In the genomic region with DNA sequence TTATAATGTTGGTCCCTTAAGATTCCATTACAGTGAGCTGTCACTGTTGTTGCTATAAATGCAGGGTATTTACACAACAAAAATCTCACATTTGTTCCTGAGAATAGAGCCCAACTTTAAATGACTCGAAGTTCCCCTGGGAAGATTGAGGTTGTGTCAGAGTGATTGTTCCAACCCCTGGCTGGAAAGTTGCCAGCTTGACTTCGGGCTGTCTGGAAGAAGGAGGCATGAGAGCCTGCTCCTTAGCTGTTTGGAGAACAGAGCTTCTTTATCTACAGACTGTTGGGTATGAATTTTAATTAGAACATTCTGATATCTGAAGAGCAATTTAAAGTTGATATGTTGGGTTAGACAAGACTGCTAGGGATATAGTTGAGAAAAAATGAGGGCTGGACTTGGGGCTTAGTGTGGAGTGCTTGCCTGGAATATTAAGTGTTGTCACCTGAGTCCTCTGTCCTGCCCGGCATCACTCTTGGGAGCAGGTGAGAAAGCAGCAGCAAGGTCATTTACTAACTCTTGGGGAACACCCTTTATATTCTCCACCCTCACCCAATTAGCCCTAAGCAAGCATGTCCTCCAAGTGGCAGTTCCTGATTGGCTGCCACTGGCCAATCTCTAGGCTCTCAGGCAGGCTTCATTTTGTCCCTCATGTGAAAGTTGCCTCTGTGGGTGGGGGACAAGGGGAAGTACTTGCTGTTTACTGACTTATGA, we compare ENCODE assay signal across 10 mouse cellular contexts.
A peak's percentile ranks its signal among the peaks of the same experiment; 100 is the strongest.
DNase-seq lines count a peak whose midpoint lies in the region; ATAC-seq and TF ChIP-seq lines count a peak whose summit lies in the region.
"Had no signal": no experiment of that assay in that cellular context is flagged by ENCODE, and none has a peak within 500 bp of the region (broad histone marks: within the 10 kb centered on the region; RNA-seq: fewer than 3 reads in every experiment).

No protein-coding gene starts in this region.

- ATAC-seq in heart, embryonic 14.5 days (ENCODE audit: insufficient number of reproducible peaks, insufficient read depth, low FRiP score, low read depth): no peak
- peak; percentile 30; the same call in 1 of the 2 replicates for ATAC-seq in heart, postnatal 0 days (ENCODE audit: insufficient read depth, low read depth)
- ATAC-seq in neural tube, embryonic 13.5 days (ENCODE audit: low read depth): 0 out of 2 replicates have a peak, but pooled peaks have one; percentile 32
- ATAC-seq in inflammation-experienced regulatory T-cells, adult 6 months: no peak

- H3K4me3 ChIP-seq in heart, embryonic 14.5 days (ENCODE audit: control insufficient read depth in 1 of 2, insufficient read depth in 1 of 2, low read depth in 1 of 2, low read length in 2 of 2): no peak overlapping the region
- H3K4me3 ChIP-seq in heart, postnatal 0 days (ENCODE audit: low read depth, low read length): no peak overlapping the region
- H3K4me3 ChIP-seq in neural tube, embryonic 13.5 days: no peak overlapping the region
- H3K4me3 ChIP-seq: liver, embryonic 15.5 days had no signal

- H3K27ac ChIP-seq in heart, embryonic 14.5 days (replicated peaks in 1 of 2; ENCODE audit: control insufficient read depth in 1 of 2, insufficient read depth in 1 of 2, low read depth in 2 of 2, low read length in 2 of 2): peak overlapping the region; percentile 55 to 61; a peak in 3 of 4 replicates
- H3K27ac ChIP-seq in heart, postnatal 0 days (ENCODE audit: low read depth): peak overlapping the region; percentile 1; the same call in 1 of the 2 replicates
- H3K27ac ChIP-seq in neural tube, embryonic 13.5 days (replicated peaks): 0 out of 2 replicates have a peak overlapping the region, but pooled peaks have one; percentile 33
- H3K27ac ChIP-seq: liver, embryonic 15.5 days had no signal

- no peak for DNase-seq in heart, adult 18-20 months
- peak; percentile 35 for DNase-seq in right cerebral cortex, postnatal 4 days
- no peak for DNase-seq in right cerebral cortex, postnatal 25 days
- DNase-seq in heart, postnatal 0 days (ENCODE audit: low spot score): no peak
- no peak for DNase-seq in urinary bladder, postnatal 14 days (ENCODE audit: low spot score)
- DNase-seq: kidney, adult 2 months had no signal

- H3K4me1 ChIP-seq in heart, embryonic 14.5 days (ENCODE audit: control insufficient read depth in 2 of 2, insufficient read depth in 2 of 2, low read length in 2 of 2): peaks cover 17 to 52% of the 10 kb centered on the region in 2 experiments
- peaks cover 43% of the 10 kb centered on the region for H3K4me1 ChIP-seq in heart, postnatal 0 days (ENCODE audit: control insufficient read depth, insufficient read depth)
- H3K4me1 ChIP-seq in neural tube, embryonic 13.5 days (replicated peaks): peaks cover 3% of the 10 kb centered on the region; the same call in 1 of the 2 replicates
- H3K4me1 ChIP-seq: liver, embryonic 15.5 days had no signal

- H3K36me3 ChIP-seq in heart, embryonic 14.5 days (ENCODE audit: control insufficient read depth, insufficient read depth, low read length): peaks cover 33% of the 10 kb centered on the region
- H3K36me3 ChIP-seq in heart, postnatal 0 days (replicated peaks; ENCODE audit: control insufficient read depth, insufficient read depth, low read length): peaks cover 6% of the 10 kb centered on the region; the same call in 1 of the 2 replicates
- no peaks in the 10 kb centered on the region for H3K36me3 ChIP-seq in neural tube, embryonic 13.5 days
- H3K36me3 ChIP-seq: liver, embryonic 15.5 days had no signal

- no peak overlapping the region for H3K9ac ChIP-seq in heart, embryonic 14.5 days (ENCODE audit: low read length)
- no peak overlapping the region for H3K9ac ChIP-seq in heart, postnatal 0 days (replicated peaks; ENCODE audit: low read depth, low read length)
- no peak overlapping the region for H3K9ac ChIP-seq in neural tube, embryonic 13.5 days
- H3K9ac ChIP-seq: liver, embryonic 15.5 days had no signal

- WGBS in heart, embryonic 14.5 days: 21% methylated on average over 3 of the region's 3 CpGs
- WGBS in heart, postnatal 0 days: 21% methylated on average over 3 of the region's 3 CpGs
- WGBS in neural tube, embryonic 13.5 days: 43% methylated on average over 3 of the region's 3 CpGs

- no peaks in the 10 kb centered on the region for H3K27me3 ChIP-seq in heart, embryonic 14.5 days (ENCODE audit: control insufficient read depth, insufficient read depth, low read length)
- no peaks in the 10 kb centered on the region for H3K27me3 ChIP-seq in heart, postnatal 0 days (ENCODE audit: control insufficient read depth, insufficient read depth, low read length)
- no peaks in the 10 kb centered on the region for H3K27me3 ChIP-seq in neural tube, embryonic 13.5 days
- H3K27me3 ChIP-seq: liver, embryonic 15.5 days had no signal

- no peak for TF ChIP-seq EP300 in heart, postnatal 0 days (IDR thresholded peaks at IDR 0.05; ENCODE audit: low read depth)

- no peak overlapping the region for H3K4me2 ChIP-seq in heart, embryonic 14.5 days (ENCODE audit: low read length)
- no peak overlapping the region for H3K4me2 ChIP-seq in heart, postnatal 0 days (ENCODE audit: low read depth, low read length)
- no peak overlapping the region for H3K4me2 ChIP-seq in neural tube, embryonic 13.5 days
- H3K4me2 ChIP-seq: liver, embryonic 15.5 days had no signal

- no peaks in the 10 kb centered on the region for H3K9me3 ChIP-seq in heart, embryonic 14.5 days (ENCODE audit: control insufficient read depth, low read length)
- H3K9me3 ChIP-seq in heart, postnatal 0 days (replicated peaks; ENCODE audit: control insufficient read depth, low read length): no peaks in the 10 kb centered on the region
- no peaks in the 10 kb centered on the region for H3K9me3 ChIP-seq in neural tube, embryonic 13.5 days
- H3K9me3 ChIP-seq: liver, embryonic 15.5 days had no signal

- TF ChIP-seq CTCF in heart, postnatal 0 days (IDR thresholded peaks at IDR 0.05; ENCODE audit: low read depth): no peak

Comparison
In these comparisons a context has a peak if more than half of its experiments do, and no peak if none do; other contexts are left out.
1. ATAC-seq: peak in heart, postnatal 0 days (single experiment) and neural tube, embryonic 13.5 days (single experiment); none in heart, embryonic 14.5 days (single experiment) and inflammation-experienced regulatory T-cells, adult 6 months (single experiment).
2. H3K27ac ChIP-seq: peak in every context shown above with its lines; median percentile 58 in heart, embryonic 14.5 days; 33 in neural tube, embryonic 13.5 days; 1 in heart, postnatal 0 days.